Mouse (Mus musculus): Measurements from ENCODE around the gene Hipk3. TPM values are rescaled to one million over a fixed set of nuclear protein-coding genes. Genes with fewer than 3 reads are reported as not detected.
A peak's percentile ranks its signal among the peaks of the same experiment; 100 is the strongest.

The Hipk3 gene
- 100 to 1,000 TPM; 228 to 267 TPM for total RNA-seq (2021)
- long read RNA-seq, experiment 1, full-length matches to known transcripts: 109 of 213 reads
- long read RNA-seq, experiment 1, partial matches to known transcripts: 24 of 213 reads
- long read RNA-seq, experiment 1, other reads (novel, unspliced or antisense): 80 of 213 reads
- long read RNA-seq, experiment 2, full-length matches to known transcripts: 113 of 225 reads
- long read RNA-seq, experiment 2, partial matches to known transcripts: 24 of 225 reads
- long read RNA-seq, experiment 2, other reads (novel, unspliced or antisense): 88 of 225 reads

DNA sequence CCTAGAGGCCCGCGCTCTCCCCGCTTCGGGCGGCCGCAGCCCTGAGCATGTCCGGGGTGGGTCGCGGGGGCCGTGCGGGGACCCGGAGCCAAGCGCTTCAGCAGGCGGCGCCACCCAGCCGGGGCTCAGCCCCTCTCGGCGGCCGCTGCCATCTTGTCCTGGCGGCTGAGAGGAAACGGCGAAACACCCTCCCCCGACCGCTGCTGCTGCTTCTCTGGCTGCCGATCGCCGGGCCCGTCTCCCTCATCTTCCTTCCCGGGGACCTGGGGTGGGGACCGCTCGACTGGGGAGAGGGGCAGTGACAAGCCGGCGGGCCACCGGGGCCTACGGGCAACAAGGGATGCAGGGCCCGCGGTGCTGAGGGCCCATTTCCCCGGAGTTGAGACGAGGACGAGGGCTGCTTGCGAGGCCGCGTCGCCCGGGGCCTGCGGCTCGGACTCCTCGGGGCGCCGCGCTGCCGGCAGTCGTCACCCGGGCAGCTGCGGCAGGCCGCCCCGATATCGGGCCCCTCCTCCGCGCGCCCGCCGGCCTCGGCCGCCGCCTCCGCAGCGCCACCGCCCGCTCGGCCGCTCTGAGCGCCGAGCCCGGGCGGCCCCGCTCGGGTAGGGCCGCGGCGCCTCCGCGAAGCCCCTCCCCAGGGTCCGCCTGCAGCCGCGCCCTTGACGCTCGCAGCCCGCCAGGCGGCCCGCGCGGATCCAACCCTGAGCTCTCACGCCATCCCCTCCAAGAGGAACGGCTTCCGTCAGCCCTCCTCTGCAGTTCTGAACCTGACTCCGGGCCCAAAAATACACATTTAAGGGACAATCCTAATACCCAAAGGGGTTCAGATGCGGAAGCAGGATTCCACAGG is at the start of gene Hipk3:
Gene Hipk3 (minus strand): TSS at position 496 of the 850 bp plus-strand sequence.
- peak; percentile 93 for DNase-seq
- H3K4me3 ChIP-seq: peak within 1 kb of the TSS; percentile 100
- peak; percentile 64 for TF ChIP-seq CTCF (IDR thresholded peaks at IDR 0.05)
- intact Hi-C loops (cut with DNase I): loop anchor here (2.0 to 10.0 kb wide), 5 partner anchors 25 to 699 kb away; partner anchors contain the start of gene Caprin1
- H3K27ac ChIP-seq: peak within 1 kb of the TSS; percentile 100

DNA sequence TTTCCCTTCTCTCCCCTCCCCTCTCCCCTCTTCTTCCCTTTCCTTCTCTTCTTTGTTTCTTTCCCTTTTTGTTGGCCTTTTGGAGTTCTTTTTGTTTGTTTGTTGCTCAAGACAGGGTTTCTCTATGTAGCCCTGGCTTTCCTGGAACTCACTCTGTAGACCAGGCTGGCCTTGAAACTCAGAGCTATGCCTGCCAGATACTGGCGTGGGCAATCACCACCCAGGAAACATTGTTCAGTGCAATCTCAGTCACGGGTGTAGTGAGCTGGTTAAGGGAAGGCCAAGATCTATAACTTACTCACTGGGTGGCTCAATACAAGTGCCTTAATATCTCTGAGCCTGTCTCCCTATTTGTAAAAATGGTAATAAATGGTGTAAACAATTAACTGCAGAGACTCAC is 46.0 kb upstream of the Hipk3 start:
- no peak overlapping the region for H3K4me3 ChIP-seq
- intact Hi-C loops (cut with DNase I): no loop called here
- no peak for TF ChIP-seq CTCF (IDR thresholded peaks at IDR 0.05)
- DNase-seq: no peak
- no peak overlapping the region for H3K27ac ChIP-seq

DNA sequence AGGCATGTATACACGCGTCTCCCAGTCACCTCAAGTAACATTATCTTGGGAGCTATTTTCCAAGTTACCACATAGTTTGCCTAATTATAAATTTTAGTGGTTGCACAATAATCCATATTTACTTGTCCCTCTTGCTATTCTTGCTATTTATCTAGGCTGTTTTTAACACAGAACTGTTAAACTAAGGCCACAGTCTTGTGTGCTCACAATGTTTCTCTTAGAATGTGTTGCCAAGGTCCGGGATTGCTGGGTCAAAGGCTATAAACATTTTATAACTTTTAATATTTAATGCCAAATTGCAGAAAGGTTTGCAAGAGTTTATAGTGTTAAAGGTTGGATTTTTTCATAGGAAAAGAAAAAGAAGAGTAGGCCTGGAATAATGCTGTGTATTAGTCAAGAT is 40.5 kb upstream of the Hipk3 start:
- no peak overlapping the region for H3K27ac ChIP-seq
- intact Hi-C loops (cut with DNase I): no loop called here
- H3K4me3 ChIP-seq: no peak overlapping the region
- no peak for TF ChIP-seq CTCF (IDR thresholded peaks at IDR 0.05)
- DNase-seq: no peak

DNA sequence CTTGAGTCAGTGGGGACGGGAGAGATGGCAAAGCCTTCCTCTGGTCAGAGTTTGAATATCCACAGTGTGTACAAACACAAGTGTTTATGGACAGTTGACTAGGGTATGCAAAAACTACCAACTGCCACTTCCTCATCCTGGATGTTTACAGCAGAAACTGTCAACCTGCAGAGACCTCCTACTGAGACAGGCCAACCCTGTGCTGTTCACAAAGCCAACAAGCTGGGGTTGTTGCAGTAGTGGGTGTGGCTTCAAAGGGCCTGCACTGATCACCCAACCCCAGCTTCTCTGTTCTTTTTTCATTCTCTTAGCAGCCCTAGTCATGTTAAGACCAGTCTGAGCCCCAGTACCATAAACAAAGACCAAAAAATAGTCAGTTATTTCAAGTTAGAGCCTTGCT is 38.3 kb upstream of the Hipk3 start:
- Histone ChIP-seq H3K27ac (no peak overlapping the region), H3K4me3 (no peak overlapping the region)
- DNase-seq: no peak
- no peak for TF ChIP-seq CTCF (IDR thresholded peaks at IDR 0.05)
- intact Hi-C loops (cut with DNase I): no loop called here

DNA sequence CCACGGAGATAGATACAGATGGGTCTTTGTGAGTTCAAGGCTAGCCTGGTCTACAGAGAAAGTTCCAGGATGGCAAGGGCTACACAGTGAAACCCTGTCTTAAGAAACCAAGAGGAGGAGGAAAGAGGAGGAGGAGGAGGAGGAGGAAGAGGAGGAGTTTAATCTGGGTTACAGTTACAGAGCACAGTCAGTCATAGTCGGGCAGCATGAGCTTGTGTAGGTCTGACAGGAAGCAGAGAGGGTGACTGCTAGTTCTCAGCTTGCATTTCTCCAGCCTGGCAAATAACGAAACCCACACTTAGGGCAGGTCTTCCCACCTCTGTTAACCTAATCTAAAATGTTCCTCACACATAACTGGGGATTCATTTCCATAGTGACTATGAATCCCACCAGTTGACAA is 32.3 kb upstream of the Hipk3 start:
- no peak for DNase-seq
- no peak for TF ChIP-seq CTCF (IDR thresholded peaks at IDR 0.05)
- intact Hi-C loops (cut with DNase I): no loop called here
- no peak overlapping the region for H3K27ac ChIP-seq
- no peak overlapping the region for H3K4me3 ChIP-seq

DNA sequence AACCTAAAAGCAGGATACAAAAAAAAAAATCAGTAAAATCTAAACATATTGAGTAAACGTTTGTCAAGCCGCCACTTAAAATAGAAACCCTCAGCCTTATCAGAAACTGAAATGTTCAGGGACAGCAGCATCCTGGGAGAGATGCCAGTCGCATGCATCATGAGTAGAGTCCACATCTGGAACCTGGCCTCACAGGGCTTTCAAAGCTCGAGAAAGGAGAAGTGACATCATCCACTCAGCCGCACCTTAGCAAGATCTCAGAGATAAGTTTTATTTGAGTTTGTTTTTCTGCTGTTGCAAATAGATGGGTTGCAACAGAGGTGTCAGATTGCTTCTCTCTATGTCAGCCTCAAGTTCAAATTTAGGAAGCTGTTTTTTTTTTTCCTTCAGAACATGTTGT is 31.3 kb upstream of the Hipk3 start:
- Histone ChIP-seq H3K4me3 (no peak overlapping the region), H3K27ac (no peak overlapping the region)
- TF ChIP-seq CTCF (IDR thresholded peaks at IDR 0.05): no peak
- intact Hi-C loops (cut with DNase I): no loop called here
- DNase-seq: no peak

DNA sequence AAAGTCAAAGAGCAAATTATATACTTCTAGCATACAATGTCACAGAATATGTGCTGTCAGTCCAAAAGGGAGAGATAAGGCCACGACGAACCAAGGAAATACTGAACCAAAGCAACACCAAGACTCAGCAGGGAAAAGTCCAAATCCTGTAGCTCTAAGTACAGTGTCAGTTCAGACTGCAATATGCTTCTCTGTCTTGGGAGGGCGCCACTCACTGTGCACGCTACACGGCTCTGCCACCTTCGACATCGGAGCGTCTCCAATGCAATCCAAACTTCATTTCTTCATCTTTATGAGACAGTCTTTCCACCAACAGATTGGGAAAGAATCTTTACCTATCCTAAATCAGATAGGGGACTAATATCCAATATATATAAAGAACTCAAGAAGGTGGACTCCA is 17.4 kb upstream of the Hipk3 start:
- TF ChIP-seq CTCF (IDR thresholded peaks at IDR 0.05): no peak
- no peak overlapping the region for H3K4me3 ChIP-seq
- no peak overlapping the region for H3K27ac ChIP-seq
- intact Hi-C loops (cut with DNase I): no loop called here
- DNase-seq: no peak

DNA sequence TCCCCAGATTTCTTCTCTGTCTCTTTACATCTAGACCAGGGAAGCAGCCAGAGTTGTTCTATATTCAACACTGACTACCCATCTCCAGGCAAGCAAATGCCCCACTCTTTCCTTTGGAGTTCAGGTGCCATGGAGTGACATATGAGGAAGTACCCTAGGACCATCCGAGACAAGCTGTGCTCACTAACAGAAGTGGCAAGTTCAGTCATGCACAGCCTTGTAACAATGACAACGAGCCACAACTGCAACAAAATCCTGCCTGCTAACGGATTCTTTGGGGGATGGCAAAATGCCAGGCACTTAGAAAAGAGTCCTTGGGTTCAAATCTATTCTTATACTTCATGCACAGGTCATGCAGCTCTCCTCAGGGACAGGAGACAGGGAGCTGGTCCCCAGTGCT is 8.1 kb upstream of the Hipk3 start:
- intact Hi-C loops (cut with DNase I): no loop called here
- Histone ChIP-seq H3K4me3 (no peak overlapping the region), H3K27ac (no peak overlapping the region)
- no peak for TF ChIP-seq CTCF (IDR thresholded peaks at IDR 0.05)
- DNase-seq: no peak

DNA sequence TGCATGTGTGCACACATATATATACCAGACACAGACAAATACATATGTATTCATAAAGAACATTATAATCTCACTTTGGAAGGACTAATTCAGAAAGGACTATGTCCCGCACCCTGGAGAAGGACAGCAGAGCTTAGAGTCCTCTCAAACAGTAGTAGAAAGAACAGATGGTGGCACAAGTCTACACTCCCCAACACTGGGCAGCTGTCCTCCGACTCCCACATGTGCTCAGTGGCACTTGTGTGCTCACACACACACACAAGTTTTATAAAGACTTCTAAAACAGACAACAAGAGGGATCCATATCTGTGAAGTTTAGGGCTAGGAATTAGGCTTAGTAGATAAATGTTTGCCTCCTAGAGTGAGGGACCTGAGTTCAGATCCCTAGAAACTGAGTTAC is 6.8 kb upstream of the Hipk3 start:
- H3K27ac ChIP-seq: no peak overlapping the region
- intact Hi-C loops (cut with DNase I): no loop called here
- no peak for DNase-seq
- TF ChIP-seq CTCF (IDR thresholded peaks at IDR 0.05): no peak
- H3K4me3 ChIP-seq: no peak overlapping the region

DNA sequence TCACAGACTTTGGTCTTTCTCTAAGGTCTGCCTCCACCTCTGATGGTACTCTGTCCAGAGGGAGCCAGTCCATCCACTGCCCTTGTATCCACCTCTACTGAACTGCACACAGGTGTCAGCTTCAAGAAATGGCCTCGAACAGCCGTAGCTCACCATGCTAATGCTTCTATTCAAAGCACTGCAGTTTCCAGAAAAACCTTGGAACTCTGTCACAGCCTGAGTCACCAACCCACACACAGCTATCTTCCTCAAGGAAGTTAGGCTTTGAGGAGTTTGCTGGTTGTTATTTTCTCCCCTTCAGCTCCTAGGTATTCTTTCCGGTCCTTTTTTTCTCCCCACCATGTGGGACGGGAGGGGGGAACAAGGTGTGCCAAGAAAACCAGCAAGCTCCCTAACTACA is 3.5 kb upstream of the Hipk3 start:
- TF ChIP-seq CTCF (IDR thresholded peaks at IDR 0.05): no peak
- intact Hi-C loops (cut with DNase I): loop anchor here (5.0 to 10.0 kb wide), 2 partner anchors 75 to 703 kb away; partner anchors contain the start of gene Caprin1

DNA sequence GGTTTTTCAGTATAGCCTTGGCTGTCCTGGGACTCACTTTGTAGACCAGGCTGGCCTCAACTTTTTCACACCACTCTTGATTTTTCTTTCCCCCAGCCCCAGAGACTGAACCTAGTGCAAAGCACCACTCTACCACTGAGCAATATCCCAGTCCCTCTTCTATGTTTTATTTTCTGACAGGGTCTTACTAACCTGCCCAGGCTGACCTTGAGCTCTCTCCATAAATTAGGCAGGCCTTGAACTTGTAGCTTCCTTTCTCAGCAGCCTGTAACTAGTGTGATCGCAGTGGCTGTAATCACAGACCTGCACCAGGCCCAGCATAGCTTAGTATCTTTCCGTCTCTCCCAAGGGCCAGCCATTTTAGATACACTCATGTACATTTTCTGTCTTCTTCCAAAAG is 3.0 kb upstream of the Hipk3 start:
- no peak overlapping the region for H3K27ac ChIP-seq
- intact Hi-C loops (cut with DNase I): loop anchor here (5.0 to 10.0 kb wide), 2 partner anchors 75 to 702 kb away; partner anchors contain the start of gene Caprin1
- DNase-seq: no peak
- TF ChIP-seq CTCF (IDR thresholded peaks at IDR 0.05): no peak
- no peak overlapping the region for H3K4me3 ChIP-seq

More for the DNA sequence above, 3.5 kb upstream of the Hipk3 start:
- H3K4me3 ChIP-seq: no peak overlapping the region
- no peak overlapping the region for H3K27ac ChIP-seq
- no peak for DNase-seq

DNA sequence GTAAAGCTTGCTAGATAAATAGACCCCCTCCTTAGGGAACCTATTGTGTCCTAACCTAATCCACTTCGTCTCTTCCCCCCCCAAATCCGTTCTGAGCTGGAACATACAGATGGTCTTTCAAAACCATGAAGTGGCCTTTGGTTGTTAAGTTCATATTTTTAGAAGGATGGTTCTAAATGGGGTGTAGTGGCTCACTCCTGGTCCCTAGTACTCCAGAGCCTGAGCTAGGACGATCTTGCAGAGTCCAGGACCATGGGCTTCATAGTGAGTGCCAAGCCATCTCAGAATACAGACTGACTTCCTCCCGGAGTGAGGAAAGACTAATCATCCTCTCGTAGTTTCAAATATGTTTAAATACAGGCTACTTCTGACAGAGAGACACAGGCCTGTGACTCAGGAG is 2.0 kb upstream of the Hipk3 start:
- DNase-seq: no peak
- intact Hi-C loops (cut with DNase I): loop anchor here (5.0 to 10.0 kb wide), 2 partner anchors 76 to 701 kb away; partner anchors contain the start of gene Caprin1
- no peak for TF ChIP-seq CTCF (IDR thresholded peaks at IDR 0.05)
- H3K27ac ChIP-seq: no peak overlapping the region
- H3K4me3 ChIP-seq: no peak overlapping the region

DNA sequence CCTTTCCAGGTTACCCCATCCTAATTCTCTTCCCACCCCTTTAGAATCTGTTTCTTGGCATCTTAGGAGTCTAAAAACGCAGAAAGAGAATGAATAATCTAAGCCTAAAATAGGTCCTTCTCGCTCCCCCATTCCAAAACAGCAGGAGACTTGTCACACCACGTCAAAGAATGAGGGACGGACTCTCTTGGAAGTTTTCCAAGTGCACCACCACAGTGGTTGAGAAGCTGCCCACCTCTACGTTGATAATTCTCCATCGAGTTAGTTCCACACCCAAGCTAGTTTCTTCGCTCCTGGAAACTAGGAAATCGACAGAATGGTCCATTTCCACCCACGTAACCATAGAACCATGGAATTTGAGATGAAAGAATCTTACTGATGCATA is 547 bp upstream of the Hipk3 start:
- intact Hi-C loops (cut with DNase I): loop anchor here (2.0 to 10.0 kb wide), 5 partner anchors 50 to 700 kb away; partner anchors contain the start of gene Caprin1
- Histone ChIP-seq H3K4me3 (peak overlapping the region; percentile 100), H3K27ac (peak overlapping the region; percentile 100)
- DNase-seq: no peak
- no peak for TF ChIP-seq CTCF (IDR thresholded peaks at IDR 0.05)

Measured in gastrocnemius, adult 2 months (tissue).